Mouse (Mus musculus) small intestine, adult 2 months (tissue): ENCODE measurements around the gene Syt9. TPM values are rescaled to one million over a fixed set of nuclear protein-coding genes. Genes with fewer than 3 reads are reported as not detected.

ENCODE experiments used
- H3K27ac ChIP-seq: fragments of 200-500 bp; 2 replicates; pipeline ENCODE4 v1.5.1; 2012; ENCODE audit warnings: low read depth, low read length, control low read depth, inconsistent platforms; ENCODE audit not compliant: insufficient read depth
- H3K27me3 ChIP-seq: fragments of 200-500 bp; 2 replicates; pipeline ENCODE4 v1.6.1; 2012; ENCODE audit warnings: mild to moderate bottlenecking, moderate library complexity, low read length, inconsistent platforms; ENCODE audit not compliant: control insufficient read depth, insufficient read depth
- H3K36me3 ChIP-seq: fragments of 200-500 bp; 2 replicates; pipeline ENCODE4 v1.6.1; 2012; ENCODE audit warnings: mild to moderate bottlenecking, low read length, control low read depth, inconsistent platforms; ENCODE audit not compliant: control insufficient read depth, insufficient read depth
- H3K4me1 ChIP-seq: fragments of 200-500 bp; 2 replicates; pipeline ENCODE4 v1.6.1; 2012; ENCODE audit warnings: low read length, inconsistent platforms, mixed read lengths; ENCODE audit not compliant: control insufficient read depth, insufficient read depth, insufficient read length
- H3K4me3 ChIP-seq: fragments of 200-500 bp; 2 replicates; pipeline ENCODE4 v1.5.1; 2012; ENCODE audit warnings: low read depth, mild to moderate bottlenecking, control low read depth, inconsistent platforms, low read length, moderate library complexity
- CTCF ChIP-seq: fragments of 200-500 bp; IDR thresholded peaks from 2 replicates; pipeline ENCODE4 v1.5.1; 2012; ENCODE audit warnings: low read depth, mild to moderate bottlenecking, control low read depth, inconsistent platforms, low read length, moderate library complexity, mixed read lengths; ENCODE audit not compliant: insufficient replicate concordance, insufficient read length; ENCODE audit errors: extremely low read depth
- POLR2A ChIP-seq: fragments of 200-500 bp; IDR thresholded peaks from 2 replicates; pipeline ENCODE4 v1.6.1; 2012; ENCODE audit warnings: low read depth, mild to moderate bottlenecking, control low read depth, inconsistent platforms, low read length, moderate library complexity
- WGBS: fragments of 180-500 bp; shearing (Covaris S2); methylation state at CpG from one replicate; pipeline ENCODE4 v1.1.7; 2018; 5-methylcytosine and 5-hydroxymethylcytosine counted together
- polyA plus RNA-seq: library from polyadenylated mRNA; depleted of rRNA; stranded (reverse); fragments of >200 nt; gene quantifications from 2 replicates; pipeline ENCODE4 v1.2.3, GENCODE M21; 2012

The Syt9 gene
- polyA plus RNA-seq, 1 experiment: 0.28 TPM

DNA sequence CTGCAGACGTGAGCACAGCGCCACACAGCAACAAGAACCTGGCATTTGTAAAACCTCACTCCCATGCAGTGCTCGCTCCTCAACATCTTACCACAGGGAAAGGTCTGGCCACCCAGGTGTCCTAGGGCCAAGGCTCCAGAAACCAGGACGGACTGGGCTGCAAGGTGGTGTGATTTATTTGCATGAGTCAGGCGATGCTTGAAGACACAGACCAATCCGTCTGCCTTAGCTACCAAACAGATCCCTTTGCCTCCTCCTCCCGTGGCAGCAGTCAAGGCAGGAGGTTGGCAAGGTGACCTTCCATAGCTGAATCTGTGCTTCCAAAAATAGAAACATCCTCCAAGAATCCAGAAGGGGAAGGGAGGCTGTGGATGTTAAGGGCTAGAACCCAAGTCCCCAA is 130.1 kb downstream of the Syt9 start:
- H3K27ac ChIP-seq: no peak overlapping the region
- H3K4me1 ChIP-seq: no peaks in the 10 kb centered on the region
- WGBS: 72% methylated on average over 7 of the region's 7 CpGs
- H3K4me3 ChIP-seq: no peak overlapping the region
- H3K27me3 ChIP-seq: no peaks in the 10 kb centered on the region
- TF ChIP-seq CTCF: no peak
- no peak for TF ChIP-seq POLR2A
- no peaks in the 10 kb centered on the region for H3K36me3 ChIP-seq

DNA sequence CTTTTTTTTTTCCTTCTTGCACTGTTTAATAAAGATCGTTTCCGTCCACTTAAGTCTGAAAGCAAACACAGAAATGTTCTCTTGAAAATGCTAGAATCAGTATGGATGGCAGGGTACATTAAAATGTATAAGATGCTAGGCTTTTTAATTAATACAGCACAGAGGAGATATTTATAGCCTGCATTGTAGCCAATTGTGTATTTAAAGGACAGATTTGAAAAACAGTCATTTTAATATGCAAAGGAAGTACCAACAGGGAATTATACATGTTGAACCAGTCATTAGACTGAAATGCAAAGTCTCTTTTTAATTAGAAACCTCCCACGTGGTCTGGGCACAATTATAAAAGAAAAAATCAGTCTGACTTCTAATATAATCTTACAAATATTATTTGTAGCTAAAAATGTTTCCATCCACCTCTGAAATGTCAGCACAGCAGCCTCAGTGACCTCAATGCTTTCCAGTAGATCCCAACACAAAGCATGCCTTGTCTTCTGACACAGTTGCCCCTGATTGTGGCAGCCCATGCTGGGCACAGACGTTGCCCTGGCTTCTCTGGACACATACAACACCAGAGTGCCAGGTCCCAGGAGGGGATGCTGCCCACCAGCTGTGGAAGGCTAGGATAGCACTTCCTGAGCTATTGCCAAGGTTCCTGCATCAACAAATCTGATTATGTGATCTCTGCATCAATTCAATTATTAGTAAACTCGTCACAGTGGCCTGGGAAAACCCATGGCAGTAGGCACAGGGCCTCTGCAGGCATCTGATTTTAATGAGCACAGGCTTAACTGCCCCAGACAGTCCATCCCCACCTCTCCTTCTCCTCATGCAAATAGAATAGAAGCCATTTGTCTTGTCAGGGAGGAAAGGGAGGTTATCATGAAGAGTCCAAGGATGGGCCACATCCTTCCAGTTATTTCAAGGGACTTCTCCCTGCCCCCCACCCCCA is 134.5 kb downstream of the Syt9 start:
- WGBS: 51% methylated on average over 5 of the region's 5 CpGs
- Histone ChIP-seq H3K4me3 (no peak overlapping the region), H3K36me3 (no peaks in the 10 kb centered on the region), H3K4me1 (no peaks in the 10 kb centered on the region), H3K27me3 (no peaks in the 10 kb centered on the region), H3K27ac (no peak overlapping the region)
- TF ChIP-seq CTCF (no peak), POLR2A (no peak)

DNA sequence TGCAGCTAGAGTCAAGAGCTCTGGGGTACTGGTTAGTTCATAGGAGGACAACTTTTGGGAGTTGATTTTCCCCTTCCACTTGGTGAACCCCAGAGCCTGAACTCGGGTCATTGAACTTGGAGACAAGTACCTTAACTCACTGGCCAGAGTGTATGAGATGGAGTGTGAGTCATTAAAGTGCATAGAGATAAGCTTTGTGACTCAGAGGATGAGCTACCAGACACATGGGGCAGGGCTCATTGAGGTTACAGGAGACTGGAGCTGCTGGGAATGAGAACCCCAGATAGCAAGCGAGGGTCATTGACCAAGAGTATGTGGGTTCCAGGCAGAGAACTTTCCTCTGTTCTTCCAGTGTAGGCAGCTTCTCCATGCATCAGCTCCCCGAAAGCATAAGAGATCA is 137.4 kb downstream of the Syt9 start:
- TF ChIP-seq CTCF: no peak
- no peak for TF ChIP-seq POLR2A
- no peak overlapping the region for H3K4me3 ChIP-seq
- no peaks in the 10 kb centered on the region for H3K36me3 ChIP-seq
- WGBS: 64% methylated on average over 3 of the region's 3 CpGs
- no peaks in the 10 kb centered on the region for H3K27me3 ChIP-seq
- H3K27ac ChIP-seq: no peak overlapping the region
- no peaks in the 10 kb centered on the region for H3K4me1 ChIP-seq

DNA sequence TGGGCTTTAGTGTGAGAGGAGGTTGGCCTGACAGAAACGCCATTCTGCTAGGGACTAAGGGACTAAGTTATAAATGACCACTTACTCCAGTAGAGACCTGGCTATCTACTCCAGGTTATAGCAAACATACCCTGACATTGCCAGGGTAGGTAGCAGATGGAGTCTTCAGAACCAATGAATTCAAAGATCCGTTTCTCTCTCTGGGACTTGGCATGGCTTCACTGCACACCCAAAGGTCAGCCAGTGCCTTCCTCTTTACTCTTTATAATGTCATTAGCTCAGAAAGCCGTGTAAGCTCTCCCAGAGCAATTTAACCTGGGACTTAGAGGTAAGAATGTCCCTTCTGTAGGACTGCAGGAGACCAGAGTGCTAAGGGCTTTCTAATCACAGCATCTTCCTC is 139.2 kb downstream of the Syt9 start:
- no peak for TF ChIP-seq CTCF
- no peak for TF ChIP-seq POLR2A
- no peaks in the 10 kb centered on the region for H3K36me3 ChIP-seq
- no peak overlapping the region for H3K4me3 ChIP-seq
- H3K27me3 ChIP-seq: no peaks in the 10 kb centered on the region
- H3K4me1 ChIP-seq: no peaks in the 10 kb centered on the region
- 67% methylated on average over 3 of the region's 3 CpGs for WGBS
- no peak overlapping the region for H3K27ac ChIP-seq

DNA sequence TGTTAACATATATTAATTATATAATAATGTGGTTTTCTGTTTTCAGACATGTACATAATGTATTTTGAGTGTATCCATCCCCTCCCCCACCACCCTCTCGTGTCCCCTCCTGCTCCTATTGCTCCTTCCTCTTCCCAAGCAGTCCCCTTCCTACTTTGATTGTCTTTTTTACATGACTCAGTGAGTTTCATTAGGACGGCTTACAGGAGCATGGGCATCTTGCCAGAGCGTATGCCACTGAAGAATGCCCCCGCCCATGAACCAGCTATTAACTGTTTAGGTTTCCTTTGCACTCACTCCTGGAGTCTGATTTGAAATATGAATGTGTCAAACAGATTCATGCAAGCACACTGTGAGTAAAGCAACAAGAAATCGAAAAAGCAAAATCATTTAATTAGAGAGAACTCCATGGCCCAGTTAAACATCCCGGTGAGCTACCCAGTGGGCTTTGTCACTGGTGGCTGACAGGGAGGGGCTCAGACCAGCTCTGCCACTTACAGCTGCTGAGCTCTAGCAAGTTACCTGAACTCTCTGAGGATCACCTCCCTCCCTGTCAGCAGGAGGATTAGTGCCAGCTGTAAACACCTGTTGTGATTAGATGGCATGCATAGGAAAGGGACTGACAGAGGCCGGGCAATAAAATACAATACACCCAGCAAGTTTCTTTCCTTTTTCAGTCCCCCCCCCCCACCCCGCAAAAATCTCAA is 146.3 kb downstream of the Syt9 start:
- Histone ChIP-seq H3K27ac (no peak overlapping the region), H3K4me1 (no peaks in the 10 kb centered on the region), H3K27me3 (no peaks in the 10 kb centered on the region), H3K36me3 (no peaks in the 10 kb centered on the region), H3K4me3 (no peak overlapping the region)
- no peak for TF ChIP-seq POLR2A
- TF ChIP-seq CTCF: no peak
- 33% methylated on average over 8 of the region's 8 CpGs for WGBS

DNA sequence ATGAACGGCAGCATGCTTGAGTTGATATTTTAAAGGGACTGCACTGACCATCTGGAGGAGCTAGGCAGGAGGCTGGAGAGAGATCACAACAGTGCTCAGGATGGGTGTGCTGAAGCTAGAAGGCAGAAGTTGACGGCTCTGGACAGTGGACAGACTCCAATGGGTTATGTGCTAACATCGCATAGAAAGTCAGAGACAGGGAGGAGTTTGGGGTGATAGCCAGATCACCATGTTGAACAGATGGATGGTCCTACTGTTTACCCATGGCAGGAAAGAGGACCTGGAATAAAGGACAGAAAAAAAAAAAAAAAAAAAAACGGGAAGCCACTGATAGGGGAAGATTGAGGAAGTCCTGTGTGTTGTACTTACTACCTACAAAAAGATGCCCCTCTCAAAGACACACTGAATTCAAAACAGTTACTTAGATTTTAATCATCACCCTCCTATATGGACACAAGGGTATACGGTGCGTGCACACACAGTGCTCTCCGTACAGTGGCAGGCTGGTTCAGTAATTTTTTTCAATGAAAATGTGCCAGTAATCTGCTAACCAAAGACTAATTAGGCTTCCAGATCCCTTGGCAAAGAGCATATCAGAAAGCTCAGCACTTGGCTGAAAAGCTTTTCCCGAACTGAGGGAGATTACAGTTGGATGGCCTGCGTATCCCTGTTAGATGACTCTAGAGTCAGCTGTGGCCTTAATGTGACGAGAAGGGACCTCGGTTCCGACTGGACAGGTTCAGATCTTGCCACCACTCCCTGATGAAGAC is 148.9 kb downstream of the Syt9 start:
- H3K27me3 ChIP-seq: no peaks in the 10 kb centered on the region
- 84% methylated on average over 12 of the region's 12 CpGs for WGBS
- TF ChIP-seq CTCF (no peak), POLR2A (no peak)
- H3K4me3 ChIP-seq: no peak overlapping the region
- no peak overlapping the region for H3K27ac ChIP-seq
- no peaks in the 10 kb centered on the region for H3K4me1 ChIP-seq
- H3K36me3 ChIP-seq: no peaks in the 10 kb centered on the region
